Mouse (Mus musculus): ENCODE results near the gene Dgkq. TPM values are rescaled to one million over a fixed set of nuclear protein-coding genes. Genes with fewer than 3 reads are reported as not detected.

The Dgkq gene
- polyA plus RNA-seq, 1 experiment from 2014 or later = 5.9 TPM

- Histone ChIP-seq H3K27me3 (replicated peaks) (no peaks in the 10 kb centered on the region), H3K4me3 (no peak overlapping the region), H3K9me3 (no peaks in the 10 kb centered on the region), H3K4me1 (peaks cover 5% of the 10 kb centered on the region), H3K36me3 (peaks cover 84% of the 10 kb centered on the region), H3K4me2 (no peak overlapping the region), H3K27ac (replicated peaks) (no peak overlapping the region), H3K9ac (no peak overlapping the region)
- no peak for ATAC-seq (ENCODE audit: extremely low read depth, insufficient number of reproducible peaks, low FRiP score, low TSS enrichment)
- WGBS = 86% methylated on average over 10 of the region's 10 CpGs
Measured at GRCm38 (mm10) chr5:108654444-108654990, 15.0 kb downstream of the Dgkq start.

- no peak for ATAC-seq (ENCODE audit: extremely low read depth, insufficient number of reproducible peaks, low FRiP score, low TSS enrichment)
- H3K9ac ChIP-seq = no peak overlapping the region
- peaks cover 96% of the 10 kb centered on the region for H3K36me3 ChIP-seq
- no peaks in the 10 kb centered on the region for H3K4me1 ChIP-seq
- WGBS = 82% methylated on average over 6 of the region's 6 CpGs
- H3K4me3 ChIP-seq = no peak overlapping the region
- H3K4me2 ChIP-seq = no peak overlapping the region
- no peaks in the 10 kb centered on the region for H3K27me3 ChIP-seq (replicated peaks)
- no peak overlapping the region for H3K27ac ChIP-seq (replicated peaks)
- no peaks in the 10 kb centered on the region for H3K9me3 ChIP-seq
Measured at GRCm38 (mm10) chr5:108653341-108653740, 16.1 kb downstream of the Dgkq start.

- Histone ChIP-seq H3K4me3 (no peak overlapping the region), H3K9me3 (no peaks in the 10 kb centered on the region), H3K4me2 (no peak overlapping the region), H3K36me3 (peaks cover 96% of the 10 kb centered on the region), H3K27me3 (replicated peaks) (no peaks in the 10 kb centered on the region), H3K9ac (no peak overlapping the region), H3K4me1 (no peaks in the 10 kb centered on the region), H3K27ac (replicated peaks) (no peak overlapping the region)
- 38% methylated on average over 1 of the region's 1 CpGs for WGBS
- ATAC-seq (ENCODE audit: extremely low read depth, insufficient number of reproducible peaks, low FRiP score, low TSS enrichment) = no peak
Measured at GRCm38 (mm10) chr5:108651823-108652222, 17.6 kb downstream of the Dgkq start.

- WGBS = 76% methylated on average over 5 of the region's 5 CpGs
- Histone ChIP-seq H3K4me2 (no peak overlapping the region), H3K27ac (replicated peaks) (no peak overlapping the region), H3K9me3 (no peaks in the 10 kb centered on the region), H3K27me3 (replicated peaks) (no peaks in the 10 kb centered on the region), H3K36me3 (peaks cover 97% of the 10 kb centered on the region), H3K4me1 (no peaks in the 10 kb centered on the region), H3K4me3 (no peak overlapping the region), H3K9ac (no peak overlapping the region)
- no peak for ATAC-seq (ENCODE audit: extremely low read depth, insufficient number of reproducible peaks, low FRiP score, low TSS enrichment)
Measured at GRCm38 (mm10) chr5:108651136-108651720, 18.2 kb downstream of the Dgkq start.

GRCm38 (mm10) chr5:108650341-108650740 lies 19.1 kb downstream of the Dgkq start:
- H3K4me1 ChIP-seq = no peaks in the 10 kb centered on the region
- H3K27me3 ChIP-seq (replicated peaks) = no peaks in the 10 kb centered on the region
- WGBS = 84% methylated on average over 7 of the region's 7 CpGs
- H3K4me3 ChIP-seq = no peak overlapping the region
- no peak for ATAC-seq (ENCODE audit: extremely low read depth, insufficient number of reproducible peaks, low FRiP score, low TSS enrichment)
- H3K9me3 ChIP-seq = no peaks in the 10 kb centered on the region
- no peak overlapping the region for H3K4me2 ChIP-seq
- H3K27ac ChIP-seq (replicated peaks) = no peak overlapping the region
- no peak overlapping the region for H3K9ac ChIP-seq
- peaks cover 97% of the 10 kb centered on the region for H3K36me3 ChIP-seq

- WGBS = 82% methylated on average over 11 of the region's 11 CpGs
- no peak overlapping the region for H3K4me2 ChIP-seq
- no peak overlapping the region for H3K4me3 ChIP-seq
- H3K27me3 ChIP-seq (replicated peaks) = no peaks in the 10 kb centered on the region
- no peak for ATAC-seq (ENCODE audit: extremely low read depth, insufficient number of reproducible peaks, low FRiP score, low TSS enrichment)
- H3K36me3 ChIP-seq = peaks cover 95% of the 10 kb centered on the region
- peaks cover 2% of the 10 kb centered on the region; the same call in 1 of the 2 replicates for H3K4me1 ChIP-seq
- H3K27ac ChIP-seq (replicated peaks) = no peak overlapping the region
- H3K9ac ChIP-seq = no peak overlapping the region
- H3K9me3 ChIP-seq = no peaks in the 10 kb centered on the region
Measured at GRCm38 (mm10) chr5:108648937-108649576, 20.4 kb downstream of the Dgkq start.

GRCm38 (mm10) chr5:108647820-108648465 lies 21.5 kb downstream of the Dgkq start:
- H3K9ac ChIP-seq = no peak overlapping the region
- no peak for ATAC-seq (ENCODE audit: extremely low read depth, insufficient number of reproducible peaks, low FRiP score, low TSS enrichment)
- H3K36me3 ChIP-seq = peaks cover 94% of the 10 kb centered on the region
- H3K9me3 ChIP-seq = no peaks in the 10 kb centered on the region
- H3K4me3 ChIP-seq = no peak overlapping the region
- H3K27me3 ChIP-seq (replicated peaks) = no peaks in the 10 kb centered on the region
- H3K4me1 ChIP-seq = peaks cover 10% of the 10 kb centered on the region
- WGBS = 83% methylated on average over 2 of the region's 2 CpGs
- H3K4me2 ChIP-seq = no peak overlapping the region
- H3K27ac ChIP-seq (replicated peaks) = no peak overlapping the region

- H3K36me3 ChIP-seq = peaks cover 94% of the 10 kb centered on the region
- 82% methylated on average over 2 of the region's 2 CpGs for WGBS
- no peak overlapping the region for H3K27ac ChIP-seq (replicated peaks)
- ATAC-seq (ENCODE audit: extremely low read depth, insufficient number of reproducible peaks, low FRiP score, low TSS enrichment) = no peak
- no peaks in the 10 kb centered on the region for H3K27me3 ChIP-seq (replicated peaks)
- H3K4me2 ChIP-seq = no peak overlapping the region
- peaks cover 10% of the 10 kb centered on the region for H3K4me1 ChIP-seq
- no peaks in the 10 kb centered on the region for H3K9me3 ChIP-seq
- H3K9ac ChIP-seq = no peak overlapping the region
- no peak overlapping the region for H3K4me3 ChIP-seq
Measured at GRCm38 (mm10) chr5:108647311-108647710, 22.2 kb downstream of the Dgkq start.

- no peaks in the 10 kb centered on the region for H3K27me3 ChIP-seq (replicated peaks)
- no peak overlapping the region for H3K9ac ChIP-seq
- WGBS = 84% methylated on average over 3 of the region's 3 CpGs
- H3K4me1 ChIP-seq = peaks cover 10% of the 10 kb centered on the region
- peaks cover 93% of the 10 kb centered on the region for H3K36me3 ChIP-seq
- H3K9me3 ChIP-seq = no peaks in the 10 kb centered on the region
- ATAC-seq (ENCODE audit: extremely low read depth, insufficient number of reproducible peaks, low FRiP score, low TSS enrichment) = no peak
- H3K4me2 ChIP-seq = no peak overlapping the region
- H3K27ac ChIP-seq (replicated peaks) = no peak overlapping the region
- no peak overlapping the region for H3K4me3 ChIP-seq
Measured at GRCm38 (mm10) chr5:108646343-108646660, 23.2 kb downstream of the Dgkq start.

GRCm38 (mm10) chr5:108645651-108646342 lies 23.7 kb downstream of the Dgkq start:
- Histone ChIP-seq H3K36me3 (peaks cover 92% of the 10 kb centered on the region), H3K27me3 (replicated peaks) (no peaks in the 10 kb centered on the region), H3K27ac (replicated peaks) (no peak overlapping the region), H3K9me3 (no peaks in the 10 kb centered on the region), H3K4me3 (no peak overlapping the region), H3K9ac (no peak overlapping the region), H3K4me2 (no peak overlapping the region), H3K4me1 (peaks cover 10% of the 10 kb centered on the region)
- WGBS = 89% methylated on average over 9 of the region's 9 CpGs
- no peak for ATAC-seq (ENCODE audit: extremely low read depth, insufficient number of reproducible peaks, low FRiP score, low TSS enrichment)

GRCm38 (mm10) chr5:108643674-108644073 lies 25.8 kb downstream of the Dgkq start:
- peaks cover 81% of the 10 kb centered on the region for H3K36me3 ChIP-seq
- H3K9ac ChIP-seq = no peak overlapping the region
- 55% methylated on average over 2 of the region's 2 CpGs for WGBS
- no peaks in the 10 kb centered on the region for H3K9me3 ChIP-seq
- no peak overlapping the region for H3K4me2 ChIP-seq
- H3K4me1 ChIP-seq = peaks cover 10% of the 10 kb centered on the region
- H3K27ac ChIP-seq (replicated peaks) = no peak overlapping the region
- ATAC-seq (ENCODE audit: extremely low read depth, insufficient number of reproducible peaks, low FRiP score, low TSS enrichment) = no peak
- H3K4me3 ChIP-seq = no peak overlapping the region
- no peaks in the 10 kb centered on the region for H3K27me3 ChIP-seq (replicated peaks)

Data from heart, embryonic 13.5 days (tissue).